Mouse (Mus musculus): ENCODE results near the gene Gmds. TPM values are rescaled to one million over a fixed set of nuclear protein-coding genes. Genes with fewer than 3 reads are reported as not detected.

Gene Gmds
- polyA plus RNA-seq, 1 experiment, result 8.8 TPM

- TF ChIP-seq CTCF (IDR thresholded peaks at IDR 0.05; ENCODE audit: low read depth, low read length) (no peak), POLR2A (IDR thresholded peaks at IDR 0.05; ENCODE audit: borderline replicate concordance, low read depth, low read length) (no peak)
- H3K4me3 ChIP-seq (ENCODE audit: insufficient read depth, low read length), result no peak overlapping the region
Measured at GRCm38 (mm10) chr13:32269757-32270156, 68.8 kb downstream of the Gmds start.

GRCm38 (mm10) chr13:32269261-32269660 is 69.3 kb downstream of the Gmds start:
- H3K4me1 ChIP-seq (ENCODE audit: control insufficient read depth, insufficient read depth, low read length), result peaks cover 9% of the 10 kb centered on the region
- TF ChIP-seq CTCF (IDR thresholded peaks at IDR 0.05; ENCODE audit: low read depth, low read length) (no peak), POLR2A (IDR thresholded peaks at IDR 0.05; ENCODE audit: borderline replicate concordance, low read depth, low read length) (no peak)
- no peak overlapping the region for H3K4me3 ChIP-seq (ENCODE audit: insufficient read depth, low read length)
- no peak overlapping the region for H3K27ac ChIP-seq (ENCODE audit: insufficient read depth, low read depth, low read length)

More at GRCm38 (mm10) chr13:32269757-32270156, 68.8 kb downstream of the Gmds start:
- Histone ChIP-seq H3K27ac (ENCODE audit: insufficient read depth, low read depth, low read length) (no peak overlapping the region), H3K4me1 (ENCODE audit: control insufficient read depth, insufficient read depth, low read length) (peaks cover 8% of the 10 kb centered on the region)

- Histone ChIP-seq H3K4me1 (ENCODE audit: control insufficient read depth, insufficient read depth, low read length) (peaks cover 9% of the 10 kb centered on the region), H3K4me3 (ENCODE audit: insufficient read depth, low read length) (no peak overlapping the region), H3K27ac (ENCODE audit: insufficient read depth, low read depth, low read length) (no peak overlapping the region)
- TF ChIP-seq CTCF (IDR thresholded peaks at IDR 0.05; ENCODE audit: low read depth, low read length), result no peak
- TF ChIP-seq POLR2A (IDR thresholded peaks at IDR 0.05; ENCODE audit: borderline replicate concordance, low read depth, low read length), result no peak
Measured at GRCm38 (mm10) chr13:32268284-32268683, 70.3 kb downstream of the Gmds start.

DNA sequence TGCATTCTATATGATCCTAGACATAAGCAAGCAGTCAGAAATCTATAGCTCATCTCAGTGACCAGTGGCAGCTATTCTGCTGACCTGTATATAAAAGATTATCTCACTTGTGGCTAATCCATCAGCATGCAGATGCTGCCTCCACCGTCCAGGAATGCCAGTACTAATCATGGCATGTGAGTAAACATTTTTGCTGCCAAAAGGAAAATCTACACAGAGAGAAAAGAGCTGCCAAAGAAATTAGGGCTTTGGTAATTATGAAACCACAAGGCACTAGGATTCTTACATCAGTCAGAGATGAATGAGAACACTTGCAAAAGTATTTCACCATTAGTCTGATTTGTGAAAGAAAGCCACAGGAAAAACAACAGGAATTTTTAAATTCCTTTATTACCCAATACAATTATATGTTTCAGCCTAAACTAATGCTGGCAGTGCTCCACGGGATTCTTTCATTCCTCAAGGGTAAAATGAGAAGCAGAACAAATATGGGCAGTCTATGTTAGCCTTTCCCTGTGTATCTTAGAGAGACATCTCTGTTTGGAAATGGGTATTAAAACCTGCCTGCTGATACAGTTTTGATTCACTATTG is 71.3 kb downstream of the Gmds start:
- no peak overlapping the region for H3K4me3 ChIP-seq (ENCODE audit: insufficient read depth, low read length)
- H3K4me1 ChIP-seq (ENCODE audit: control insufficient read depth, insufficient read depth, low read length), result peaks cover 9% of the 10 kb centered on the region
- TF ChIP-seq CTCF (IDR thresholded peaks at IDR 0.05; ENCODE audit: low read depth, low read length) (no peak), POLR2A (IDR thresholded peaks at IDR 0.05; ENCODE audit: borderline replicate concordance, low read depth, low read length) (no peak)
- no peak overlapping the region for H3K27ac ChIP-seq (ENCODE audit: insufficient read depth, low read depth, low read length)

DNA sequence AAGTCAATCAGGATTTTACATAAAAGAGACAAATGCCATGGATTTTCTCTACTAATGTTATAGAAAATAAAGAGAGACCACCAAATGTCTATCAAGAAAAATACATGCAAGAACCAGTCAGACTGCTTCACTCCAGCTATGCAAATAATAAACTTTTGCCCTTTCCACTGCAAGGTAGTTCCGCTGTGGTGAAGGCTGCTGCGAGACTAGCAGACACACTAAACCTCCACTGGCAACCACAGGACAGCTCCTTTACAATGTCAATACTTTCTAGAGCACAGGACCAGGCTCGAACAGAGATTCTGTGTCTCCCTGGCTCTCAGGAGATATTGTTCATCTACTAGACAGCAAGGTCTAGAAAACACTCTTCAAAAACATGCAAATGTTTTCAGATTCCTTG is 71.8 kb downstream of the Gmds start:
- H3K4me1 ChIP-seq (ENCODE audit: control insufficient read depth, insufficient read depth, low read length), result peaks cover 9% of the 10 kb centered on the region
- H3K4me3 ChIP-seq (ENCODE audit: insufficient read depth, low read length), result no peak overlapping the region
- no peak overlapping the region for H3K27ac ChIP-seq (ENCODE audit: insufficient read depth, low read depth, low read length)
- TF ChIP-seq POLR2A (IDR thresholded peaks at IDR 0.05; ENCODE audit: borderline replicate concordance, low read depth, low read length), result no peak
- no peak for TF ChIP-seq CTCF (IDR thresholded peaks at IDR 0.05; ENCODE audit: low read depth, low read length)

DNA sequence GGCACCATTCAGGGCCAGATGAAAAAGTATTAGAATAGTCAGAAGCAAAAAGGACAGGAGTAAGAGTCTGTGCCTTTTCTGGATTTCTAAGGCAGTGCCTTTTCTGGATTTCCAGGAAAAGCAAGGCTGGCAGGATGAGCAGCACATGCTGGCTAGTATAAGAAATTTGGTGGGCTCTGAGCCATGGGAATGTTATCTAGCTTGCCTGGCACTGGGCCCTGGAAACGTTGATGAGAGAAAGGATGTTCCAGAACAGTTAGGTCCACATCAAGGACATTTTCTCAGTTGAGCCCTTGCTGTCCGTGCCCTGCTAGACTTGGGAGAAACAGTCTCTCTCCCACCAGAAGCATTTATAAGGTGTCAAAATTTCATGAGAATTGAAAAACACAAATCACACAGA is 82.4 kb downstream of the Gmds start:
- Histone ChIP-seq H3K4me3 (ENCODE audit: insufficient read depth, low read length) (no peak overlapping the region), H3K4me1 (ENCODE audit: control insufficient read depth, insufficient read depth, low read length) (no peaks in the 10 kb centered on the region), H3K27ac (ENCODE audit: insufficient read depth, low read depth, low read length) (no peak overlapping the region)
- TF ChIP-seq POLR2A (IDR thresholded peaks at IDR 0.05; ENCODE audit: borderline replicate concordance, low read depth, low read length) (no peak), CTCF (IDR thresholded peaks at IDR 0.05; ENCODE audit: low read depth, low read length) (no peak)

- Histone ChIP-seq H3K4me3 (ENCODE audit: insufficient read depth, low read length) (no peak overlapping the region), H3K27ac (ENCODE audit: insufficient read depth, low read depth, low read length) (no peak overlapping the region), H3K4me1 (ENCODE audit: control insufficient read depth, insufficient read depth, low read length) (no peaks in the 10 kb centered on the region)
- TF ChIP-seq CTCF (IDR thresholded peaks at IDR 0.05; ENCODE audit: low read depth, low read length), result no peak
Measured at GRCm38 (mm10) chr13:32252276-32252675, 86.3 kb downstream of the Gmds start.

- TF ChIP-seq CTCF (IDR thresholded peaks at IDR 0.05; ENCODE audit: low read depth, low read length), result no peak
- TF ChIP-seq POLR2A (IDR thresholded peaks at IDR 0.05; ENCODE audit: borderline replicate concordance, low read depth, low read length), result no peak
- no peaks in the 10 kb centered on the region for H3K4me1 ChIP-seq (ENCODE audit: control insufficient read depth, insufficient read depth, low read length)
Measured at GRCm38 (mm10) chr13:32242200-32242599, 96.3 kb downstream of the Gmds start.

DNA sequence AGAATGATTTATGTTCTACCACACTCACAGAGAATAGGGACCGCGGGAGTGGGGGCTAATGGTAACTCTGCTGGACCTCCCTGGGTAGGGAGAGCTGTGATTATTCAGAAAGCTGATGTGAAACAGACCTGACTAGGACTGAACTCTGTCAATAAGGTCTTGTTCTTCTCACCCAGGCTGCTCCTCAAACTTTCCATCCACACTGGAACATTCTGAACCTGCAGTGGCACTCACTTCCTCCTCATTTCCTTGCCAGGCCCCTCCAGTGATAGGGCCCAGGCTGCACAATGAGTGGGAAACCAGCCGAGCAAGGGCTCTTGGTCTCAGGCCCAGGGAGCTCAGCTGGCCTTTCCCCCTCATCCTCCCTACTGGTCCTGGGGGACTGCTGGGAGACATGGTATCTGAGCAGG is 102.3 kb downstream of the Gmds start:
- TF ChIP-seq CTCF (IDR thresholded peaks at IDR 0.05; ENCODE audit: low read depth, low read length), result no peak
- TF ChIP-seq POLR2A (IDR thresholded peaks at IDR 0.05; ENCODE audit: borderline replicate concordance, low read depth, low read length), result no peak
- no peak overlapping the region for H3K4me3 ChIP-seq (ENCODE audit: insufficient read depth, low read length)
- H3K4me1 ChIP-seq (ENCODE audit: control insufficient read depth, insufficient read depth, low read length), result 0 out of 2 replicates have a peak, but pooled peaks cover 2% of the 10 kb centered on the region

More at GRCm38 (mm10) chr13:32242200-32242599, 96.3 kb downstream of the Gmds start:
- Histone ChIP-seq H3K27ac (ENCODE audit: insufficient read depth, low read depth, low read length) (no peak overlapping the region), H3K4me3 (ENCODE audit: insufficient read depth, low read length) (no peak overlapping the region)

GRCm38 (mm10) chr13:32235046-32235445 is 103.5 kb downstream of the Gmds start:
- H3K27ac ChIP-seq (ENCODE audit: insufficient read depth, low read depth, low read length), result no peak overlapping the region
- no peak overlapping the region for H3K4me3 ChIP-seq (ENCODE audit: insufficient read depth, low read length)
- TF ChIP-seq POLR2A (IDR thresholded peaks at IDR 0.05; ENCODE audit: borderline replicate concordance, low read depth, low read length) (no peak), CTCF (IDR thresholded peaks at IDR 0.05; ENCODE audit: low read depth, low read length) (no peak)
- H3K4me1 ChIP-seq (ENCODE audit: control insufficient read depth, insufficient read depth, low read length), result 0 out of 2 replicates have a peak, but pooled peaks cover 2% of the 10 kb centered on the region

More for the DNA sequence above, 102.3 kb downstream of the Gmds start:
- H3K27ac ChIP-seq (ENCODE audit: insufficient read depth, low read depth, low read length), result no peak overlapping the region

Measured in bone marrow macrophage, adult 2 months (primary cell).